Mouse (Mus musculus) thymus, postnatal 25 days (tissue): ENCODE data around the gene Smad9.
A peak's percentile ranks its signal among the peaks of the same experiment; 100 is the strongest.

ENCODE experiments used
- DNase-seq: peaks from one replicate; pipeline ENCODE4 v3.0.0; 2022

The Smad9 gene

GRCm38 (mm10) chr3:54755145-54756041 is at the start of gene Smad9:
Gene Smad9, plus strand, starts transcription at chr3:54755582.
- no peak for DNase-seq

- DNase-seq: no peak
Measured at GRCm38 (mm10) chr3:54708972-54709371, 46.4 kb upstream of the Smad9 start.

- no peak for DNase-seq
Measured at GRCm38 (mm10) chr3:54714253-54714652, 41.1 kb upstream of the Smad9 start, which contains the start of gene Gm21958. Gene Gm21958, minus strand, starts transcription at chr3:54714353.

GRCm38 (mm10) chr3:54715461-54715860 is 39.9 kb upstream of the Smad9 start:
- DNase-seq: no peak

- DNase-seq: no peak
Measured at GRCm38 (mm10) chr3:54717348-54717747, 38.0 kb upstream of the Smad9 start.

- DNase-seq: no peak
Measured at GRCm38 (mm10) chr3:54718947-54719346, 36.4 kb upstream of the Smad9 start.

GRCm38 (mm10) chr3:54723741-54724500 is 31.5 kb upstream of the Smad9 start:
- DNase-seq: peak; percentile 18

GRCm38 (mm10) chr3:54725344-54725743 is 30.0 kb upstream of the Smad9 start:
- no peak for DNase-seq

- DNase-seq: no peak
Measured at GRCm38 (mm10) chr3:54727588-54727987, 27.8 kb upstream of the Smad9 start.

- DNase-seq: no peak
Measured at GRCm38 (mm10) chr3:54728100-54728499, 27.3 kb upstream of the Smad9 start.

GRCm38 (mm10) chr3:54731626-54732150 is 23.7 kb upstream of the Smad9 start:
- no peak for DNase-seq

- DNase-seq: no peak
Measured at GRCm38 (mm10) chr3:54732371-54732770, 23.0 kb upstream of the Smad9 start.

- DNase-seq: peak; percentile 92
Measured at GRCm38 (mm10) chr3:54734411-54735246, 20.8 kb upstream of the Smad9 start.

- DNase-seq: peak; percentile 96
Measured at GRCm38 (mm10) chr3:54735247-54736046, 19.9 kb upstream of the Smad9 start, which contains the start of the genes Exosc8 and Alg5. Gene Exosc8, minus strand, starts transcription at chr3:54735393. Gene Alg5, plus strand, starts transcription at chr3:54735539.

- peak; percentile 26 for DNase-seq
Measured at GRCm38 (mm10) chr3:54736101-54736927, 19.1 kb upstream of the Smad9 start.

GRCm38 (mm10) chr3:54737317-54737716 is 18.1 kb upstream of the Smad9 start:
- DNase-seq: no peak

- DNase-seq: no peak
Measured at GRCm38 (mm10) chr3:54741965-54742364, 13.4 kb upstream of the Smad9 start.

GRCm38 (mm10) chr3:54745799-54746198 is 9.6 kb upstream of the Smad9 start:
- peak; percentile 36 for DNase-seq

- DNase-seq: no peak
Measured at GRCm38 (mm10) chr3:54753411-54753810, 2.0 kb upstream of the Smad9 start.

GRCm38 (mm10) chr3:54756058-54756457 is 676 bp downstream of the Smad9 start:
- no peak for DNase-seq

GRCm38 (mm10) chr3:54757446-54757845 is 2.1 kb downstream of the Smad9 start:
- DNase-seq: no peak
